Mouse (Mus musculus) macrophage (primary cell): ENCODE measurements around the gene Gpr137. TPM values are rescaled to one million over a fixed set of nuclear protein-coding genes. Genes with fewer than 3 reads are reported as not detected.

Experiments used
- H3K27ac ChIP-seq: fragments of 350-480 bp; formaldehyde crosslinking; 2 replicates; pipeline ENCODE4 v1.9.0; 2021
- H3K36me3 ChIP-seq: fragments of 350-480 bp; formaldehyde crosslinking; 2 replicates; pipeline ENCODE4 v1.9.0; 2021; ENCODE audit errors: inconsistent target
- H3K4me3 ChIP-seq: fragments of 350-480 bp; formaldehyde crosslinking; 2 replicates; pipeline ENCODE4 v1.9.0; 2021; ENCODE audit errors: inconsistent target
- H3K79me2 ChIP-seq: fragments of 350-480 bp; formaldehyde crosslinking; 2 replicates; pipeline ENCODE4 v1.9.0; 2021; ENCODE audit errors: inconsistent target
- whole genome bisulfite sequencing: methylation state at CpG from one replicate; pipeline ENCODE4 v1.1.7; 2026; ENCODE audit warnings: inconsistent platforms; ENCODE audit not compliant: missing documents; 5-methylcytosine and 5-hydroxymethylcytosine counted together
- polyA plus RNA-seq: library from polyadenylated mRNA; stranded (reverse); fragments of 250-400 nt; gene quantifications from 3 replicates; pipeline ENCODE4 v1.2.4, GENCODE M21; 2018; ENCODE audit warnings: inconsistent platforms

Gene Gpr137
- polyA plus RNA-seq, 1 experiment from 2014 or later, result 15.6 TPM

GRCm38 (mm10) chr19:6925307-6925573 lies 17.0 kb downstream of the Gpr137 start, which contains the start of gene Catsperz:
Gene Catsperz, minus strand, starts transcription at chr19:6925380.
- H3K36me3 ChIP-seq, result no peaks in the 10 kb centered on the region
- H3K4me3 ChIP-seq, result no peak within 1 kb of the TSS
- no peak within 1 kb of the TSS for H3K27ac ChIP-seq
- WGBS, result 8% methylated on average over 9 of the region's 9 CpGs
- H3K79me2 ChIP-seq, result peaks cover 10% of the 10 kb centered on the region

- Histone ChIP-seq H3K36me3 (no peaks in the 10 kb centered on the region), H3K27ac (no peak overlapping the region), H3K79me2 (peaks cover 16% of the 10 kb centered on the region), H3K4me3 (no peak overlapping the region)
- 6% methylated on average over 37 of the region's 39 CpGs for WGBS
Measured at GRCm38 (mm10) chr19:6924461-6925306, 17.6 kb downstream of the Gpr137 start.

GRCm38 (mm10) chr19:6922901-6923735 lies 19.2 kb downstream of the Gpr137 start:
- Histone ChIP-seq H3K4me3 (no peak overlapping the region), H3K27ac (no peak overlapping the region), H3K36me3 (peaks cover 10% of the 10 kb centered on the region; the same call in 1 of the 2 replicates), H3K79me2 (peaks cover 32% of the 10 kb centered on the region)
- WGBS, result 75% methylated on average over 6 of the region's 6 CpGs

- Histone ChIP-seq H3K4me3 (peak within 1 kb of the TSS; percentile 85), H3K36me3 (peaks cover 11% of the 10 kb centered on the region; the same call in 1 of the 2 replicates), H3K79me2 (peaks cover 44% of the 10 kb centered on the region), H3K27ac (peak within 1 kb of the TSS; percentile 83)
- under 1% methylated on average over 66 of the region's 66 CpGs for WGBS
Measured at GRCm38 (mm10) chr19:6921647-6922567, 20.4 kb downstream of the Gpr137 start, which contains the start of gene Esrra. Gene Esrra, minus strand, starts transcription at chr19:6921813.

GRCm38 (mm10) chr19:6920741-6921636 lies 21.3 kb downstream of the Gpr137 start:
- 1% methylated on average over 28 of the region's 48 CpGs for WGBS
- peak overlapping the region; percentile 85 for H3K4me3 ChIP-seq
- H3K36me3 ChIP-seq, result peaks cover 11% of the 10 kb centered on the region; the same call in 1 of the 2 replicates
- H3K79me2 ChIP-seq, result peaks cover 53% of the 10 kb centered on the region
- H3K27ac ChIP-seq, result peak overlapping the region; percentile 72

- peak overlapping the region; percentile 72 for H3K27ac ChIP-seq
- H3K4me3 ChIP-seq, result peak overlapping the region; percentile 85
- WGBS, result 62% methylated on average over 8 of the region's 8 CpGs
Measured at GRCm38 (mm10) chr19:6919876-6920740, 22.2 kb downstream of the Gpr137 start.

GRCm38 (mm10) chr19:6919431-6919830 lies 22.8 kb downstream of the Gpr137 start:
- H3K4me3 ChIP-seq, result no peak overlapping the region
- H3K27ac ChIP-seq, result no peak overlapping the region
- peaks cover 11% of the 10 kb centered on the region; the same call in 1 of the 2 replicates for H3K36me3 ChIP-seq
- peaks cover 69% of the 10 kb centered on the region for H3K79me2 ChIP-seq

More at GRCm38 (mm10) chr19:6919876-6920740, 22.2 kb downstream of the Gpr137 start:
- Histone ChIP-seq H3K36me3 (peaks cover 11% of the 10 kb centered on the region; the same call in 1 of the 2 replicates), H3K79me2 (peaks cover 62% of the 10 kb centered on the region)

- H3K36me3 ChIP-seq, result peaks cover 22% of the 10 kb centered on the region; the same call in 1 of the 2 replicates
- WGBS, result 89% methylated on average over 4 of the region's 4 CpGs
- H3K79me2 ChIP-seq, result peaks cover 80% of the 10 kb centered on the region
- H3K4me3 ChIP-seq, result no peak overlapping the region
- H3K27ac ChIP-seq, result no peak overlapping the region
Measured at GRCm38 (mm10) chr19:6918321-6918720, 24.0 kb downstream of the Gpr137 start.

- peaks cover 33% of the 10 kb centered on the region; the same call in 1 of the 2 replicates for H3K36me3 ChIP-seq
Measured at GRCm38 (mm10) chr19:6916496-6916895, 25.8 kb downstream of the Gpr137 start.

GRCm38 (mm10) chr19:6915276-6915675 lies 27.0 kb downstream of the Gpr137 start:
- Histone ChIP-seq H3K4me3 (no peak overlapping the region), H3K27ac (no peak overlapping the region), H3K79me2 (peaks cover 95% of the 10 kb centered on the region), H3K36me3 (peaks cover 38% of the 10 kb centered on the region; the same call in 1 of the 2 replicates)
- 98% methylated on average over 4 of the region's 4 CpGs for WGBS

More at GRCm38 (mm10) chr19:6916496-6916895, 25.8 kb downstream of the Gpr137 start:
- WGBS, result 91% methylated on average over 4 of the region's 4 CpGs
- H3K27ac ChIP-seq, result no peak overlapping the region
- no peak overlapping the region for H3K4me3 ChIP-seq
- H3K79me2 ChIP-seq, result peaks cover 98% of the 10 kb centered on the region

- Histone ChIP-seq H3K79me2 (peaks cover 87% of the 10 kb centered on the region), H3K36me3 (peaks cover 38% of the 10 kb centered on the region; the same call in 1 of the 2 replicates), H3K4me3 (no peak overlapping the region), H3K27ac (no peak overlapping the region)
- 97% methylated on average over 9 of the region's 9 CpGs for WGBS
Measured at GRCm38 (mm10) chr19:6914540-6914939, 27.7 kb downstream of the Gpr137 start.

- Histone ChIP-seq H3K79me2 (peaks cover 86% of the 10 kb centered on the region), H3K36me3 (peaks cover 37% of the 10 kb centered on the region; the same call in 1 of the 2 replicates), H3K27ac (no peak overlapping the region), H3K4me3 (no peak overlapping the region)
- 94% methylated on average over 10 of the region's 11 CpGs for WGBS
Measured at GRCm38 (mm10) chr19:6913991-6914390, 28.3 kb downstream of the Gpr137 start.
